Mouse (Mus musculus) hindbrain, postnatal 0 days (tissue): Measurements from ENCODE around the gene Gm47283. TPM values are rescaled to one million over a fixed set of nuclear protein-coding genes. Genes with fewer than 3 reads are reported as not detected.
"Not testable (repeated sequence)": the region's sequence is repeated elsewhere in the genome, so short reads cannot be mapped to it uniquely, and the experiment has no call there.

ENCODE experiments used
- ATAC-seq: fragments of 200-750 bp; cut with Nextera tagmentation; 2 replicates; pipeline ENCODE4 v1.8.0; 2017; ENCODE audit warnings: mild to moderate bottlenecking, moderate TSS enrichment, moderate library complexity
- DNase-seq: peaks from one replicate; pipeline ENCODE4 v3.0.0-alpha.2; 2015; ENCODE audit warnings: low spot score
- H3K27ac ChIP-seq: fragments of 300-500 bp; sonication (generic); 2 replicates; pipeline ENCODE4 v1.5.1; 2014; ENCODE audit warnings: mild to moderate bottlenecking
- H3K27me3 ChIP-seq: fragments of 300-500 bp; sonication (generic); 2 replicates; pipeline ENCODE4 v1.6.1; 2014; ENCODE audit warnings: low read length, mixed read lengths; ENCODE audit not compliant: insufficient read depth
- H3K36me3 ChIP-seq: fragments of 300-500 bp; sonication (generic); 2 replicates; pipeline ENCODE4 v1.6.1; 2014; ENCODE audit warnings: low read length, mixed read lengths; ENCODE audit not compliant: insufficient read depth
- H3K4me1 ChIP-seq: fragments of 300-500 bp; sonication (generic); 2 replicates; pipeline ENCODE4 v1.6.1; 2014; ENCODE audit warnings: antibody characterized with exemption, low read length, mixed read lengths; ENCODE audit not compliant: insufficient read depth
- H3K4me2 ChIP-seq: fragments of 300-500 bp; sonication (generic); 2 replicates; pipeline ENCODE4 v1.6.1; 2014; ENCODE audit warnings: low read depth, mild to moderate bottlenecking, low read length, moderate library complexity, mixed read lengths
- H3K4me3 ChIP-seq: fragments of 300-500 bp; sonication (generic); 2 replicates; pipeline ENCODE4 v1.5.1; 2014; ENCODE audit warnings: low read length
- H3K9ac ChIP-seq: fragments of 300-500 bp; sonication (generic); replicated peaks from 2 replicates; pipeline ENCODE4 v1.6.1; 2014; ENCODE audit warnings: mild to moderate bottlenecking, low read length, moderate library complexity, mixed read lengths
- H3K9me3 ChIP-seq: fragments of 300-500 bp; sonication (generic); 2 replicates; pipeline ENCODE4 v1.6.1; 2016; ENCODE audit warnings: low read length, mixed read lengths
- CTCF ChIP-seq: IDR thresholded peaks from 2 replicates; pipeline ENCODE4 v1.5.1; 2016; ENCODE audit warnings: antibody characterized with exemption, control low read depth, low read depth
- WGBS: fragments of 180-500 bp; shearing (Covaris S2); extraction: QIAGEN DNeasy Blood & Tissue Kit; methylation state at CpG from one replicate; pipeline ENCODE4 v1.1.7; 2014; 5-methylcytosine and 5-hydroxymethylcytosine counted together
- polyA plus RNA-seq: library from polyadenylated mRNA; unstranded; fragments of >200 nt; fragmentation: Nextera tagmentation; extraction: Ambion mirVana; gene quantifications from 2 replicates; pipeline ENCODE4 v1.2.1, GENCODE M21; 2015
- total RNA-seq: library from RNA; depleted of rRNA; stranded (reverse); fragments of >200 nt; gene quantifications from 2 replicates; pipeline ENCODE4 v1.2.3, GENCODE M21; 2014; rRNA removed

Gene Gm47283
- total RNA-seq = not detected in 2 replicates
- not detected in 2 replicates for polyA plus RNA-seq

DNA sequence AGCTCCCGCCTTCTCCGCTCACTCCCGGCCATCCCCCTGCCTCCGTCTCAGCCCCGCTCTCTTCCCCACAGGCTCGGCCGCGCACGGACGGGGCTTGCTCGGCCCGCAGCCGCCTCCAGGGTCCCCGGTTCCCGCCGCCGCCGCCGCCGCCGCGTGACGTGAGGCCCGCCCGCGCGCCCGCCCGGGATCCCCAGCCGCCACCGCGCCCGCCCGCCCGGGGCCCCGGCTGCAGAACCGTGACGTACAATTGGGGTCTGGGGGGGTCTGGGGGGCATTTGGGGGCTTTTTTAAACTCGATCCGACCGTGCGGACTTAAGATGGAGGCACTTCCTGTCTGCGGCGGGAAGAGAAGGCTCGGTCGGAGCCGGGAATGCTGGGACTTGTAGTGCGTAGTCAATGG lies at the start of gene Gm47283:
Gm47283 (plus strand) TSS at position 301 of the 400 bp plus-strand sequence.
- WGBS = no CpG with 5 or more reads among the region's 48 CpGs
- H3K4me2 ChIP-seq, H3K9ac ChIP-seq: not testable (repeated sequence)

DNA sequence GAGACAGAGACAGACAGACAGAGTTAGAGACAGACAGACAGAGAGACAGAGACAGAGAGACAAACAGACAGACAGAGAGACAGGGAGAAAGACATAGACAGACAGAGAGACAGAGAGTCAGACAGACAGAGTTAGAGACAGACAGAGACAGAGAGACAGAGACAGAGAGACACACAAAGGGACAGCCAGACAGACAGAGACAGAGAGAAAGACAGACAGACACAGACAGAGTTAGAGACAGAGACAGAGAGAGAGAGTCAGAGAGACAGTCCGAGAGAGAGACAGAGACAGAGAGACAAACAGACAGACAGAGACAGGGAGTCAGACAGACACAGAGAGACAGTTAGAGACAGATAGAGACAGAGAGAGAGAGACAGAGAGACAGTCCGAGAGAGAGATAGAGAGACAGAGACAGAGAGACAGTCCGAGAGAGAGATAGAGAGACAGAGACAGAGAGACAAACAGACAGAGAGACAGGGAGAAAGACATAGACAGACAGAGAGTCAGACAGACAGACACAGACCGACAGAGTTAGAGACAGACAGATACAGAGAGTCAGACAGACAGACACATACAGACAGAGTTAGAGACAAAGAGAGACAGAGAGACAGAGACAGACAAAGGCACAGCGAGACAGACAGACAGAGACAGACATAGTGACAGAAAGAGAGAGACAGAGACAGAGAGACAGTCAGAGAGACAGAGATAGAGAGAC lies 49.2 kb upstream of the Gm47283 start:
- H3K9ac ChIP-seq, H3K4me2 ChIP-seq, DNase-seq, H3K4me3 ChIP-seq, ATAC-seq, H3K4me1 ChIP-seq, H3K36me3 ChIP-seq, H3K27ac ChIP-seq, H3K27me3 ChIP-seq: not testable (repeated sequence)
- peaks cover 23% of the 10 kb centered on the region for H3K9me3 ChIP-seq
- 90% methylated on average over 1 of the region's 5 CpGs for WGBS

More for the DNA sequence above, at the start of gene Gm47283:
- not testable (repeated sequence) for H3K27me3 ChIP-seq, ATAC-seq, H3K36me3 ChIP-seq, DNase-seq, H3K27ac ChIP-seq, H3K4me3 ChIP-seq, H3K9me3 ChIP-seq, H3K4me1 ChIP-seq

DNA sequence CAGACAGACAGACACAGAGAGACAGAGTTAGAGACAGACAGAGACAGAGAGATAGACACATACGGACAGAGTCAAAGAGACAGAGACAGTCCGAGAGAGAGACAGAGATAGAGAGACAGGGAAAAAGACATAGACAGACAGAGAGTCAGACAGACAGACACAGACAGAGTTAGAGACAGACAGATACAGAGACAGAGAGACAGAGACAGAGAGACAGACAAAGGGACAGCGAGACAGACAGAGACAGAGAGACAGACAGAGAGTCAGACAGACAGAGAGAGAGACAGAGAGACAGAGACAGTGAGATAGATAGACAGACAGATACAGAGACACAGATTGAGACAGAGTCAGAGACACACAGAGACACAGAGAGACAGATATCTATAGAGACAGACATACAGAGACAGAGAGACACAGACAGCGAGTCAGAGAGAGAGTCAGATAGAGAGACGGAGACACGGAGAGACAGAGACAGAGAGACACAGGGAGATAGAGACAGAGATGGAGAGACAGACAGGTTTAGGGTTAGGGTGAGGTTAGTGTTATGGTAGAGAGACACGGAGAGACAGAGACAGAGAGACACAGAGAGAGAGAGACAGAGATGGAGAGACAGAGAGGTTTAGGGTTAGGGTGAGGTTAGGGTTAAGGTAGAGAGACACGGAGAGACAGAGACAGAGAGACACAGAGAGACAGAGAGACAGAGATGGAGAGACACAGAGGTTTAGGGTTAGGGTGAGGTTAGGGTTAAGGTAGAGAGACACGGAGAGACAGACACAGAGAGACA lies 48.1 kb upstream of the Gm47283 start:
- not testable (repeated sequence) for H3K4me3 ChIP-seq, H3K4me2 ChIP-seq, H3K27ac ChIP-seq, H3K36me3 ChIP-seq, H3K27me3 ChIP-seq, DNase-seq, H3K9ac ChIP-seq, H3K4me1 ChIP-seq, ATAC-seq
- 87% methylated on average over 4 of the region's 9 CpGs for WGBS
- peaks cover 29% of the 10 kb centered on the region for H3K9me3 ChIP-seq

GRCm38 (mm10) chrY:90737606-90738430 lies 46.7 kb upstream of the Gm47283 start:
- Histone ChIP-seq H3K9ac (no peak overlapping the region), H3K4me2 (no peak overlapping the region), H3K27ac (no peak overlapping the region), H3K36me3 (peaks cover 3% of the 10 kb centered on the region), H3K27me3 (no peaks in the 10 kb centered on the region), H3K4me3 (no peak overlapping the region), H3K4me1 (no peaks in the 10 kb centered on the region), H3K9me3 (peaks cover 34% of the 10 kb centered on the region)
- no peak for TF ChIP-seq CTCF
- 89% methylated on average over 7 of the region's 7 CpGs for WGBS
- ATAC-seq (no peak), DNase-seq (no peak)

DNA sequence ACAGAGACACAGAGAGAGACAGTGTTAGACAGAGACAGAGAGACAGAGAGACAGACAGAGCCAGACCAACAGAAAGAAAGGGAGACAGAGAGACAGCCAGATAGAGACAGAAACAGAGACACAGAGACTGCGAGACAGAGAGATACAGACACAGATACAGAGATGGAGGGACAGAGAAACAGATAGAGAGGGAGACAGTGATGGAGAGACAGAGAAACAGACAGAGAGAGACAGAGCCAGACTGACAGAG lies 46.2 kb upstream of the Gm47283 start:
- Histone ChIP-seq H3K9me3 (peaks cover 34% of the 10 kb centered on the region), H3K4me1 (no peaks in the 10 kb centered on the region), H3K4me2 (no peak overlapping the region), H3K27ac (no peak overlapping the region), H3K27me3 (no peaks in the 10 kb centered on the region), H3K4me3 (no peak overlapping the region), H3K9ac (no peak overlapping the region), H3K36me3 (peaks cover 3% of the 10 kb centered on the region)
- TF ChIP-seq CTCF = no peak
- no peak for DNase-seq
- no peak for ATAC-seq
- WGBS = 92% methylated on average over 1 of the region's 1 CpGs

DNA sequence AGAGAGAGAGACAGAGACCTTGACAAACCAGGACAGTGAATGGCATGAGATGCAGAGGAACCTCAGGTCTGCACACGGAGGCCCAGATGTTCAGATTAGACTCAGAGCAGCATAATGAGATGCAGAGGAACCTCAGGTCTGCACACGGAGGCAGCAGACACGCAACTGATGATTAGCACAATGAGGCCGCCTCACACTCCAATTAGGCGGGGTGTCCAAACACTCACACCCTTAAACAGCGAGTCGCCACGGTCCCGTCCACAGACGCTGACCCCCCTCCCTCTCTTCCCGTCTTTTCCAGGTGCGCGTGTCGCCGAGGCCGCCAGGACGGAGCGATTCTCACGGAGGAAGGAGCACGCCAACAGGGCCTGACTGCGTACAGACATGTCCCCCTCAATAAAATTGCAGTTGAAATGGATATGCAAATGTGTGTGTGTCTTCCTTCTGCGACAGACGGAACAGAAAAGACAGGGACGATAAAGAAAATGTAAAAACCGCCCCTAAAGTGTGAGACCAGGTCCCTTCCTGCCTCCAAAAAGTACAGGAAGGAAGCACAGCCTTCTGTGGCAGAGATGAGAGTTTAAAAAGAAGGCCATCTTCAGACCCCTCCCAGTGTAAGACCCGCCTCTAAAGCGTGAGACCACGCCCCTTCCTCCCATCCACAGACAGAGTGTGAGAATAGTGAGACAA lies 45.6 kb upstream of the Gm47283 start:
- not testable (repeated sequence) for H3K27me3 ChIP-seq, H3K36me3 ChIP-seq, H3K4me2 ChIP-seq, H3K4me1 ChIP-seq, H3K9ac ChIP-seq, ATAC-seq, H3K27ac ChIP-seq, H3K4me3 ChIP-seq
- peaks cover 34% of the 10 kb centered on the region for H3K9me3 ChIP-seq
- WGBS = 80% methylated on average over 28 of the region's 28 CpGs
- DNase-seq = peak; percentile 65

DNA sequence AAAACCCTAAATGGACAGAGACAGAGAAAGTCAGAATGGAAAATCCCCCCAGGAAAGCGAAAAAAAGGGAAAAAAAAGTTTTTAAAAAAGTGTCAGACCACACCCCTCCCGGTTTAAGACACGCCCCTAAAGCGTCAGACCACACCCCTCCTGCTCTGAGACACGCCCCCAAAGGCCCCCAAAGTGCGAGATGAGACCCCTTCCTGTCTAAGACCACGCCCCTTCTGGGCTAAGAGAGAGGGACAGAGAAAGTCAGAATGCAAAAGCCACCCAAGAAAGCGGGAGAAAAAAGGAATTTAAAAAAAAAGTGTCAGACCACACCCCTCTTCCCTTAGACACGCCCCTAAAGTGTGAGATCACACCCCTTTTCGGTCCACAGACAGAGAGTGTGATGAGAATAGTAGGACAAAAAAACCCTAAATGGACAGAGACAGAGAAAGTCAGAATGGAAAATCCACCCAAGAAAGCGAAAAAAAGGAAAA lies 45.0 kb upstream of the Gm47283 start:
- DNase-seq = peak; percentile 60
- H3K4me1 ChIP-seq, H3K36me3 ChIP-seq, H3K4me3 ChIP-seq, H3K4me2 ChIP-seq, ATAC-seq, H3K9ac ChIP-seq, H3K27ac ChIP-seq, H3K27me3 ChIP-seq: not testable (repeated sequence)
- 64% methylated on average over 11 of the region's 11 CpGs for WGBS
- H3K9me3 ChIP-seq = peaks cover 34% of the 10 kb centered on the region
